Mouse (Mus musculus) brown adipose tissue, adult 24 weeks (tissue): ENCODE measurements around the gene Cyp2t4. TPM values are rescaled to one million over a fixed set of nuclear protein-coding genes. Genes with fewer than 3 reads are reported as not detected.
A peak's percentile ranks its signal among the peaks of the same experiment; 100 is the strongest.

Source experiments
- H3K27ac ChIP-seq: fragments of 200-500 bp; replicated peaks from 2 replicates; pipeline ENCODE4 v1.5.1; 2012; ENCODE audit warnings: low read depth, mild to moderate bottlenecking, low read length
- H3K4me1 ChIP-seq: fragments of 200-500 bp; 2 replicates; pipeline ENCODE4 v1.6.1; 2012; ENCODE audit warnings: low read length, mixed read lengths; ENCODE audit not compliant: control insufficient read depth, insufficient read depth, insufficient read length
- H3K4me3 ChIP-seq: fragments of 200-500 bp; 2 replicates; pipeline ENCODE4 v1.5.1; 2012; ENCODE audit warnings: low read depth, mild to moderate bottlenecking, low read length, moderate library complexity; ENCODE audit not compliant: insufficient read depth
- polyA plus RNA-seq: library from polyadenylated mRNA; stranded (reverse); fragments of >200 nt; gene quantifications from 2 replicates; pipeline ENCODE4 v1.2.4, GENCODE M21; 2012; ENCODE audit not compliant: missing spikeins, insufficient read depth, insufficient read length

The Cyp2t4 gene
- not detected in 2 replicates for polyA plus RNA-seq

- Histone ChIP-seq H3K27ac (peak within 1 kb of the TSS; percentile 63), H3K4me1 (no peaks in the 10 kb centered on the region), H3K4me3 (no peak within 1 kb of the TSS)
These were observed at the start of gene Cyp2t4 for GRCm38 (mm10) chr7:27153205-27153764. Gene Cyp2t4, plus strand, starts transcription at chr7:27153714.

GRCm38 (mm10) chr7:27104882-27105281, 48.6 kb upstream of the Cyp2t4 start:
- Histone ChIP-seq H3K27ac (peak overlapping the region; percentile 45; the same call in 1 of the 2 replicates), H3K4me3 (no peak overlapping the region), H3K4me1 (no peaks in the 10 kb centered on the region)

- no peak overlapping the region for H3K4me3 ChIP-seq
- no peaks in the 10 kb centered on the region for H3K4me1 ChIP-seq
- H3K27ac ChIP-seq, result no peak overlapping the region
These were observed 43.2 kb upstream of the Cyp2t4 start for GRCm38 (mm10) chr7:27110327-27110726.

GRCm38 (mm10) chr7:27111038-27111437, 42.5 kb upstream of the Cyp2t4 start:
- no peak overlapping the region for H3K4me3 ChIP-seq
- H3K4me1 ChIP-seq, result no peaks in the 10 kb centered on the region
- H3K27ac ChIP-seq, result no peak overlapping the region

GRCm38 (mm10) chr7:27111987-27112386, 41.5 kb upstream of the Cyp2t4 start:
- H3K4me3 ChIP-seq, result no peak overlapping the region
- H3K27ac ChIP-seq, result no peak overlapping the region
- no peaks in the 10 kb centered on the region for H3K4me1 ChIP-seq

GRCm38 (mm10) chr7:27118033-27118511, 35.4 kb upstream of the Cyp2t4 start:
- no peaks in the 10 kb centered on the region for H3K4me1 ChIP-seq
- no peak overlapping the region for H3K4me3 ChIP-seq
- peak overlapping the region; percentile 44 for H3K27ac ChIP-seq

GRCm38 (mm10) chr7:27119676-27120075, 33.8 kb upstream of the Cyp2t4 start, which contains the start of gene Cyp2f2:
Gene Cyp2f2, plus strand, starts transcription at chr7:27119909.
- Histone ChIP-seq H3K4me1 (no peaks in the 10 kb centered on the region), H3K4me3 (no peak within 1 kb of the TSS), H3K27ac (peak within 1 kb of the TSS; percentile 62)

- Histone ChIP-seq H3K4me1 (no peaks in the 10 kb centered on the region), H3K27ac (no peak overlapping the region), H3K4me3 (no peak overlapping the region)
These were observed 29.1 kb upstream of the Cyp2t4 start for GRCm38 (mm10) chr7:27124305-27124832.

GRCm38 (mm10) chr7:27124969-27125368, 28.5 kb upstream of the Cyp2t4 start:
- no peak overlapping the region for H3K4me3 ChIP-seq
- no peak overlapping the region for H3K27ac ChIP-seq
- H3K4me1 ChIP-seq, result no peaks in the 10 kb centered on the region

GRCm38 (mm10) chr7:27128162-27128561, 25.4 kb upstream of the Cyp2t4 start:
- H3K27ac ChIP-seq, result no peak overlapping the region
- H3K4me3 ChIP-seq, result no peak overlapping the region
- H3K4me1 ChIP-seq, result no peaks in the 10 kb centered on the region

GRCm38 (mm10) chr7:27128946-27129345, 24.6 kb upstream of the Cyp2t4 start:
- Histone ChIP-seq H3K4me1 (no peaks in the 10 kb centered on the region), H3K27ac (no peak overlapping the region), H3K4me3 (no peak overlapping the region)

- no peak overlapping the region for H3K4me3 ChIP-seq
- H3K4me1 ChIP-seq, result no peaks in the 10 kb centered on the region
- H3K27ac ChIP-seq, result no peak overlapping the region
These were observed 23.7 kb upstream of the Cyp2t4 start for GRCm38 (mm10) chr7:27129811-27130210.

- Histone ChIP-seq H3K4me1 (no peaks in the 10 kb centered on the region), H3K27ac (no peak overlapping the region), H3K4me3 (no peak overlapping the region)
These were observed 22.8 kb upstream of the Cyp2t4 start for GRCm38 (mm10) chr7:27130521-27131370.

GRCm38 (mm10) chr7:27131387-27131786, 22.1 kb upstream of the Cyp2t4 start:
- Histone ChIP-seq H3K4me1 (no peaks in the 10 kb centered on the region), H3K27ac (no peak overlapping the region), H3K4me3 (no peak overlapping the region)

- no peak overlapping the region for H3K4me3 ChIP-seq
- no peaks in the 10 kb centered on the region for H3K4me1 ChIP-seq
- no peak overlapping the region for H3K27ac ChIP-seq
These were observed 20.9 kb upstream of the Cyp2t4 start for GRCm38 (mm10) chr7:27132588-27132987.
